Mouse (Mus musculus) adipose tissue, adult 10 weeks (tissue): ENCODE data around the gene Olfr318. TPM values are rescaled to one million over a fixed set of nuclear protein-coding genes. Genes with fewer than 3 reads are reported as not detected.

Source experiments
- polyA plus RNA-seq: library from polyadenylated mRNA; stranded (reverse); fragments of 350-450 nt; fragmentation: Illumina TruSeq; extraction: RNeasy Lipid Tissue Mini Kit (QIAGEN cat#74804); gene quantifications from one replicate; pipeline ENCODE4 v1.2.3, GENCODE M21; 2014; ENCODE audit warnings: low read depth, low replicate concordance

Olfr318 gene
- not detected for polyA plus RNA-seq

GRCm38 (mm10) chr11:58723914-58724313 is at the start of gene Olfr318:
Olfr318 (minus strand) TSS chr11:58724014.

GRCm38 (mm10) chr11:58772888-58773287 is 49.1 kb upstream of the Olfr318 start, which contains the start of gene Olfr315:
Olfr315 (plus strand) TSS chr11:58773188.

GRCm38 (mm10) chr11:58752434-58752833 is 28.6 kb upstream of the Olfr318 start, which contains the start of gene Olfr316:
Olfr316 (plus strand) TSS chr11:58752734.

GRCm38 (mm10) chr11:58738792-58739262 is 15.0 kb upstream of the Olfr318 start, which contains the start of gene Olfr317:
Olfr317 (minus strand) TSS chr11:58739212.

GRCm38 (mm10) chr11:58698862-58699261 is 25.0 kb downstream of the Olfr318 start, which contains the start of gene Olfr319:
Olfr319 (plus strand) TSS chr11:58699162.

GRCm38 (mm10) chr11:58680799-58681198 is 43.0 kb downstream of the Olfr318 start, which contains the start of gene Olfr320:
Olfr320 (plus strand) TSS chr11:58681099.

Other genes with a start within 250 kb of the Olfr318 start
- 0.82 TPM for gene Olfr332, start 231.5 kb downstream of the Olfr318 start, polyA plus RNA-seq
- gene Olfr331, start 221.4 kb downstream of the Olfr318 start, polyA plus RNA-seq, result not detected
- gene Olfr330, start 189.2 kb downstream of the Olfr318 start, polyA plus RNA-seq, result not detected
- gene Olfr329-ps, start 177.6 kb downstream of the Olfr318 start, polyA plus RNA-seq, result not detected
- gene Olfr328, start 168.4 kb downstream of the Olfr318 start, polyA plus RNA-seq, result not detected
- not detected for gene Olfr224, start 153.5 kb downstream of the Olfr318 start, polyA plus RNA-seq
- gene Olfr325, start 146.3 kb downstream of the Olfr318 start, polyA plus RNA-seq, result not detected
- not detected for gene Olfr324, start 128.9 kb downstream of the Olfr318 start, polyA plus RNA-seq
- gene 2210407C18Rik, start 107.9 kb downstream of the Olfr318 start, polyA plus RNA-seq, result not detected
- not detected for gene Olfr323, start 93.5 kb downstream of the Olfr318 start, polyA plus RNA-seq
- gene Trim58, start 83.5 kb downstream of the Olfr318 start, polyA plus RNA-seq, result not detected
- not detected for gene Olfr322, start 65.2 kb downstream of the Olfr318 start, polyA plus RNA-seq
- gene Olfr320, start 42.9 kb downstream of the Olfr318 start, polyA plus RNA-seq, result not detected
- gene Olfr319, start 24.9 kb downstream of the Olfr318 start, polyA plus RNA-seq, result not detected
- not detected for gene Olfr317, start 15.2 kb upstream of the Olfr318 start, polyA plus RNA-seq
- gene Olfr316, start 28.7 kb upstream of the Olfr318 start, polyA plus RNA-seq, result not detected
- not detected for gene Olfr315, start 49.2 kb upstream of the Olfr318 start, polyA plus RNA-seq
- not detected for gene Olfr314, start 58.9 kb upstream of the Olfr318 start, polyA plus RNA-seq
- 14.7 TPM for gene Fam183b, start 77.9 kb upstream of the Olfr318 start, polyA plus RNA-seq
- not detected for gene Olfr313, start 91.0 kb upstream of the Olfr318 start, polyA plus RNA-seq
- gene Olfr312, start 105.2 kb upstream of the Olfr318 start, polyA plus RNA-seq, result not detected
- gene Olfr311, start 115.2 kb upstream of the Olfr318 start, polyA plus RNA-seq, result not detected
- gene Gm12258, start 123.1 kb upstream of the Olfr318 start, polyA plus RNA-seq, result 8.7 TPM
- 8.6 TPM for gene 2810021J22Rik, start 143.2 kb upstream of the Olfr318 start, polyA plus RNA-seq
- 6.2 TPM for gene Zfp39, start 180.2 kb upstream of the Olfr318 start, polyA plus RNA-seq
- 0.21 TPM for gene Btnl10, start 193.9 kb upstream of the Olfr318 start, polyA plus RNA-seq
- gene Rnf187, start 214.9 kb upstream of the Olfr318 start, polyA plus RNA-seq, result 80.5 TPM
- 1.9 TPM for gene Hist3h2ba, start 224.9 kb upstream of the Olfr318 start, polyA plus RNA-seq
- gene Hist3h2a, start 230.7 kb upstream of the Olfr318 start, polyA plus RNA-seq, result 13.9 TPM
- 2.5 TPM for gene Trim17, start 230.7 kb upstream of the Olfr318 start, polyA plus RNA-seq